Comparison of ENCODE assay signal across 8 mouse cellular contexts in genomic region chr15:99224208-99224911, GRCm38 (mm10). TPM values are rescaled to one million over a fixed set of nuclear protein-coding genes. Genes with fewer than 3 reads are reported as not detected.
DNase-seq lines count a peak whose midpoint lies in the region; ATAC-seq and TF ChIP-seq lines count a peak whose summit lies in the region.

Gene Kcnh3, plus strand, starts transcription at chr15:99224861.

- peak; percentile 64 to 66 for DNase-seq in B cell, adult 2 months
- DNase-seq in ZHBTc4 (ENCODE audit: low read depth, low spot score): peak; percentile 74
- peak; percentile 62 for DNase-seq in embryo, embryonic 11 days
- peak; percentile 65 to 80 for DNase-seq in kidney, postnatal 25 days
- DNase-seq in liver, embryonic 14.5 days (ENCODE audit: low read depth in 3 of 3, low spot score in 3 of 3): peak in 1 of 3 experiments; percentile 22
- DNase-seq in thymus, postnatal 0 days (ENCODE audit: low spot score): peak; percentile 84

- no peaks in the 10 kb centered on the region for H3K36me3 ChIP-seq in heart, embryonic 16.5 days (ENCODE audit: control insufficient read depth, insufficient read depth)
- H3K36me3 ChIP-seq in liver, embryonic 14.5 days (replicated peaks; ENCODE audit: control insufficient read depth, insufficient read depth, low read depth): no peaks in the 10 kb centered on the region
- H3K36me3 ChIP-seq in neural tube, embryonic 13.5 days: no peaks in the 10 kb centered on the region

- no peaks in the 10 kb centered on the region for H3K9me3 ChIP-seq in heart, embryonic 16.5 days (replicated peaks; ENCODE audit: control insufficient read depth, low read length)
- H3K9me3 ChIP-seq in liver, embryonic 14.5 days (ENCODE audit: control insufficient read depth, low read length): no peaks in the 10 kb centered on the region
- no peaks in the 10 kb centered on the region for H3K9me3 ChIP-seq in neural tube, embryonic 13.5 days

- ATAC-seq in heart, embryonic 16.5 days (replicated peaks; ENCODE audit: extremely low read depth, insufficient read depth, low FRiP score): no peak; the same call in 1 of the 2 replicates
- no peak for ATAC-seq in liver, embryonic 14.5 days (ENCODE audit: insufficient read depth)
- 0 out of 2 replicates have a peak, but pooled peaks have one; percentile 40 for ATAC-seq in neural tube, embryonic 13.5 days (ENCODE audit: low read depth)

- H3K9ac ChIP-seq in heart, embryonic 16.5 days (ENCODE audit: low read length): peak within 1 kb of the TSS; percentile 44
- H3K9ac ChIP-seq in liver, embryonic 14.5 days (replicated peaks): no peak within 1 kb of the TSS
- H3K9ac ChIP-seq in neural tube, embryonic 13.5 days: peak within 1 kb of the TSS; percentile 45

- H3K4me3 ChIP-seq in heart, embryonic 16.5 days (ENCODE audit: low read length): peak within 1 kb of the TSS; percentile 53
- H3K4me3 ChIP-seq in liver, embryonic 14.5 days (ENCODE audit: insufficient read depth in 1 of 2, low read depth in 2 of 2, low read length in 2 of 2): peak within 1 kb of the TSS; percentile 31 to 45
- peak within 1 kb of the TSS; percentile 40 for H3K4me3 ChIP-seq in neural tube, embryonic 13.5 days

- H3K4me2 ChIP-seq in heart, embryonic 16.5 days (ENCODE audit: low read depth, low read length): peak within 1 kb of the TSS; percentile 73
- peak within 1 kb of the TSS; percentile 66 for H3K4me2 ChIP-seq in liver, embryonic 14.5 days (ENCODE audit: low read depth)
- peak within 1 kb of the TSS; percentile 56 for H3K4me2 ChIP-seq in neural tube, embryonic 13.5 days

- TF ChIP-seq CTCF in liver, embryonic 14.5 days (IDR thresholded peaks at IDR 0.05; ENCODE audit: low read depth): no peak

- whole genome bisulfite sequencing in heart, embryonic 16.5 days: under 1% methylated on average over 62 of the region's 66 CpGs
- 2% methylated on average over 55 of the region's 66 CpGs for WGBS in liver, embryonic 14.5 days (ENCODE audit: insufficient replicate concordance)
- WGBS in neural tube, embryonic 13.5 days: under 1% methylated on average over 64 of the region's 66 CpGs

- TF ChIP-seq EP300 in liver, embryonic 14.5 days (IDR thresholded peaks at IDR 0.05; ENCODE audit: low read depth): no peak

- no peak within 1 kb of the TSS for H3K27ac ChIP-seq in heart, embryonic 16.5 days (ENCODE audit: low read length)
- no peak within 1 kb of the TSS for H3K27ac ChIP-seq in liver, embryonic 14.5 days
- no peak within 1 kb of the TSS for H3K27ac ChIP-seq in neural tube, embryonic 13.5 days (replicated peaks)

- H3K4me1 ChIP-seq in heart, embryonic 16.5 days (ENCODE audit: control insufficient read depth, insufficient read depth, low read length): peaks cover 17% of the 10 kb centered on the region
- 0 out of 4 replicates have a peak, but pooled peaks cover 0 to 4% of the 10 kb centered on the region in 2 experiments for H3K4me1 ChIP-seq in liver, embryonic 14.5 days (replicated peaks; ENCODE audit: control insufficient read depth in 2 of 2, insufficient read depth in 2 of 2, low read length in 1 of 2)
- H3K4me1 ChIP-seq in neural tube, embryonic 13.5 days (replicated peaks): peaks cover 36% of the 10 kb centered on the region

- H3K27me3 ChIP-seq in heart, embryonic 16.5 days (ENCODE audit: control insufficient read depth, insufficient read depth, low read length): peaks cover 84% of the 10 kb centered on the region
- H3K27me3 ChIP-seq in liver, embryonic 14.5 days (ENCODE audit: control insufficient read depth, insufficient read depth, low read length): peaks cover 85% of the 10 kb centered on the region
- H3K27me3 ChIP-seq in neural tube, embryonic 13.5 days: peaks cover 100% of the 10 kb centered on the region

RNA-seq across cellular contexts. Expression of gene Kcnh3, which starts in this region (rescaled TPM):
- polyA plus RNA-seq in heart, embryonic 16.5 days (2015; fragmentation: Nextera tagmentation; extraction: Ambion mirVana): 1.3 TPM in 2 replicates
- 0.12 and 0.13 TPM in 2 replicates for polyA plus RNA-seq in liver, embryonic 14.5 days (2012; rRNA removed)
- 0.13 TPM in 2 replicates for polyA plus RNA-seq in liver, embryonic 14.5 days (2014; fragmentation: Nextera tagmentation; extraction: Ambion mirVana)
- 0.74 and 0.84 TPM in 2 replicates for polyA plus RNA-seq in neural tube, embryonic 13.5 days (2015; fragmentation: Nextera tagmentation; extraction: Ambion mirVana)
- 20.0 and 20.8 TPM in 2 replicates for polyA plus RNA-seq in thymus, postnatal 0 days (2015; fragmentation: Nextera tagmentation; extraction: Ambion mirVana)

Comparison
In these comparisons a context has a peak if more than half of its experiments do, and no peak if none do; other contexts are left out.
1. Peak in ATAC-seq, H3K4me3 ChIP-seq, H3K9ac ChIP-seq and H3K4me2 ChIP-seq in neural tube, embryonic 13.5 days; RNA of the gene not detected or under 1 TPM.